Mouse (Mus musculus) forebrain, embryonic 16.5 days (tissue): ENCODE data around the gene Acmsd. TPM values are rescaled to one million over a fixed set of nuclear protein-coding genes. Genes with fewer than 3 reads are reported as not detected.
A peak's percentile ranks its signal among the peaks of the same experiment; 100 is the strongest.

ENCODE experiments used
- ATAC-seq: fragments of 200-750 bp; cut with Nextera tagmentation; 2 replicates; pipeline ENCODE4 v1.8.0; 2017; ENCODE audit warnings: mild to moderate bottlenecking, moderate library complexity
- H3K27ac ChIP-seq: fragments of 300-500 bp; sonication (generic); 2 replicates; pipeline ENCODE4 v1.5.1; 2014; ENCODE audit warnings: low read length, control low read depth
- H3K27me3 ChIP-seq: fragments of 300-500 bp; sonication (generic); replicated peaks from 2 replicates; pipeline ENCODE4 v1.6.1; 2014; ENCODE audit warnings: low read length; ENCODE audit not compliant: control insufficient read depth, insufficient read depth
- H3K36me3 ChIP-seq: fragments of 300-500 bp; sonication (generic); 2 replicates; pipeline ENCODE4 v1.6.1; 2014; ENCODE audit not compliant: control insufficient read depth, insufficient read depth
- H3K4me1 ChIP-seq: fragments of 300-500 bp; sonication (generic); replicated peaks from 2 replicates; pipeline ENCODE4 v1.6.1; 2014; ENCODE audit warnings: low read length; ENCODE audit not compliant: control insufficient read depth, insufficient read depth
- H3K4me2 ChIP-seq: fragments of 300-500 bp; sonication (generic); 2 replicates; pipeline ENCODE4 v1.6.1; 2014; ENCODE audit warnings: mild to moderate bottlenecking, low read length, control low read depth
- H3K4me3 ChIP-seq: fragments of 300-500 bp; sonication (generic); replicated peaks from 2 replicates; pipeline ENCODE4 v1.5.1; 2014; ENCODE audit warnings: mild to moderate bottlenecking, low read length, control low read depth
- H3K9ac ChIP-seq: fragments of 300-500 bp; sonication (generic); replicated peaks from 2 replicates; pipeline ENCODE4 v1.6.1; 2014; ENCODE audit warnings: low read depth, low read length, control low read depth
- H3K9me3 ChIP-seq: fragments of 300-500 bp; sonication (generic); 2 replicates; pipeline ENCODE4 v1.6.1; 2016; ENCODE audit warnings: low read length; ENCODE audit not compliant: control insufficient read depth
- WGBS: fragments of 180-500 bp; shearing (Covaris S2); extraction: QIAGEN DNeasy Blood & Tissue Kit; methylation state at CpG from one replicate; pipeline ENCODE4 v1.1.7; 2014; 5-methylcytosine and 5-hydroxymethylcytosine counted together
- polyA plus RNA-seq: library from polyadenylated mRNA; unstranded; fragments of >200 nt; fragmentation: Nextera tagmentation; extraction: Ambion mirVana; gene quantifications from 2 replicates; pipeline ENCODE4 v1.2.1, GENCODE M21; 2015

Gene Acmsd
- polyA plus RNA-seq, 1 experiment from 2014 or later: not detected

GRCm38 (mm10) chr1:127773803-127774500 is 44.7 kb downstream of the Acmsd start, which contains the start of gene Ccnt2:
Gene Ccnt2, plus strand, starts transcription at chr1:127774164.
- ATAC-seq: peak; percentile 97
- peak within 1 kb of the TSS; percentile 62 for H3K4me2 ChIP-seq
- WGBS: under 1% methylated on average over 63 of the region's 63 CpGs
- H3K27me3 ChIP-seq: no peaks in the 10 kb centered on the region
- H3K9ac ChIP-seq: peak within 1 kb of the TSS; percentile 78
- no peaks in the 10 kb centered on the region for H3K36me3 ChIP-seq
- H3K27ac ChIP-seq: peak within 1 kb of the TSS; percentile 85
- no peaks in the 10 kb centered on the region for H3K9me3 ChIP-seq
- H3K4me3 ChIP-seq: peak within 1 kb of the TSS; percentile 57
- peaks cover 12% of the 10 kb centered on the region for H3K4me1 ChIP-seq

DNA sequence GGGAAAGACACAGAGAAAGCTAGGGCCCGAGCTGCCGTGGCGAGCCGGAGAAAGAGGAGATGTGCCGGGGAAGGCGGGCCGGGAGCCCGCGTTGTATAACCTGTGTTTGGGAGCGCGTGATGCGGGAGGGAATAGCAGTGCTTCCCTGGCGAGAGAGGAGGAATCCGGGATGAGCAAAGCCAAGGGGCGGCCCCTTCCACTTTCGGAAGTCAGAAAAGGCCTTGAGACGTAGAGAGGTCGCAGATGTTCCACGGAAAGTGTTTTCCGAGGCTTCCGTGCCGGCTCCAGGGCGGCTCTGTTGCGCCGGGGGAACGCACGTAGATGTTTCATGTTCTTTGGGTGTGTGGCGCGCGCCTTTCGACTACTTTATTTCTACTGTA is 45.3 kb downstream of the Acmsd start:
- under 1% methylated on average over 31 of the region's 31 CpGs for WGBS
- Histone ChIP-seq H3K27ac (peak overlapping the region; percentile 85), H3K4me2 (peak overlapping the region; percentile 62), H3K9ac (peak overlapping the region; percentile 78), H3K4me3 (peak overlapping the region; percentile 57), H3K36me3 (no peaks in the 10 kb centered on the region), H3K4me1 (peaks cover 16% of the 10 kb centered on the region), H3K9me3 (no peaks in the 10 kb centered on the region), H3K27me3 (no peaks in the 10 kb centered on the region)
- ATAC-seq: peak; percentile 50

- peak overlapping the region; percentile 57 for H3K4me3 ChIP-seq
- H3K9ac ChIP-seq: peak overlapping the region; percentile 41; the same call in 1 of the 2 replicates
- H3K27me3 ChIP-seq: no peaks in the 10 kb centered on the region
- H3K9me3 ChIP-seq: no peaks in the 10 kb centered on the region
- peaks cover 19% of the 10 kb centered on the region for H3K4me1 ChIP-seq
- H3K4me2 ChIP-seq: peak overlapping the region; percentile 62
- no peaks in the 10 kb centered on the region for H3K36me3 ChIP-seq
- ATAC-seq: no peak
- 7% methylated on average over 10 of the region's 10 CpGs for WGBS
- no peak overlapping the region for H3K27ac ChIP-seq
Observed at GRCm38 (mm10) chr1:127775206-127775720, 46.0 kb downstream of the Acmsd start.

DNA sequence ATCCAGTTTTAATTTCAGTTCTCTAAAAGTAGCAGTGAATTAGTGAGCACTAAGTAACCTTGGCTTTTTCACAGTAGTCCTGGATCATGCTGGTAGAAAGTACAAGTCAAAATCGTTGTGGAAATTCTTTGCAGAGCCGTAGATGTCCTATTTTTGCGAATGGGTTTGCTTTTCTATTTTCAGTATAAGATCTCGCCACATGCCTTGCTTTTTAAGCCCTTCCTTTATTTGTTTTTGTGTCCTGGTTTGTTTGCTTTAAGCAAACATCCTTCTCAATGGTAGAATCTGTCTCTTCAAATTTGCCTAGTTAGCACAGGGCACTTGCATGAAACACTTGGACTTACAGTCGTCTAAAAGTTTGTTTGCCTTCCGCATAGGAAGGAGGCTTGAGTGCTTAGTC is 47.0 kb downstream of the Acmsd start:
- peak overlapping the region; percentile 36 for H3K4me2 ChIP-seq
- H3K4me1 ChIP-seq: peaks cover 25% of the 10 kb centered on the region
- no peak overlapping the region for H3K4me3 ChIP-seq
- 77% methylated on average over 6 of the region's 6 CpGs for WGBS
- H3K36me3 ChIP-seq: no peaks in the 10 kb centered on the region
- H3K27me3 ChIP-seq: no peaks in the 10 kb centered on the region
- no peaks in the 10 kb centered on the region for H3K9me3 ChIP-seq
- no peak overlapping the region for H3K27ac ChIP-seq
- ATAC-seq: no peak
- no peak overlapping the region for H3K9ac ChIP-seq

DNA sequence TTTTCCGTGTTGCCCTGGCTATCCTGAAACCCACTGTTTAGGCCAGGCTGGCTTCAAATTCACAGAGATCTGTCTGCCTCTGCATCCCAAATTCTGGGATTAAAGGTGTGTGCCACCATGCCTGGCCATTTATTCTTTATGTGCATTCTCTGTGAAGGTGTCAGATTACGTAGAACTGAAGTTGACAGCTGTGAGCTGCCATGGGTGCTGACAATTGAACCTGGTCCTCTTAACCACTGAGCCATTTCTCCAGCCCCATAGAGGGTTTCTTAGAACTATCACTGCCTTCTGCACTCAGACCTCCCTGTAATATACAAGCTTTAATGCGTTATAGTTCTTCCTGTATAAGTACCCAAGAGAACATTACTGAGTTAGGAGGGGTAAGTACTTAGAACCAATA is 49.4 kb downstream of the Acmsd start:
- no peak for ATAC-seq
- WGBS: 90% methylated on average over 3 of the region's 3 CpGs
- H3K4me1 ChIP-seq: peaks cover 28% of the 10 kb centered on the region

DNA sequence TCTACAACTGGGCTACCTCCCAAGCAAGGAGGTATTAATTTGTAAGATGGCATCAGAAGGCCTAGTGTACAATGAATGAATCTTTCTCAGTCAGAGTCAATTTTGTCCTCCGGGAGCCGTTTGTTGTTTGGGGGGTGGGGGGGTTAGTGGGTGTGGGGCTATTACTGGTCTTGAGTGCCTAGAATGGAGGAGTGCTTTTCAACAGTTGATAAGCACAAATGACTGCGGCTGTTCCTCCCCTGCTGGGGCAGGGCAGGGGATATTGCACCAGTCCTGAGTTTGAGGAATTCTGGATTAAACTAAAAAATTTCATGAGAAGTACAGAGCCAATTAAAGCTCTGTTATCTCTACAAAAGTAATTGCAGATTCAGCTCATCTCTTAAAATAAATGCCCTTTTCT is 50.9 kb downstream of the Acmsd start:
- H3K4me1 ChIP-seq: peaks cover 32% of the 10 kb centered on the region

More for the DNA sequence above, 49.4 kb downstream of the Acmsd start:
- no peaks in the 10 kb centered on the region for H3K27me3 ChIP-seq
- no peak overlapping the region for H3K4me2 ChIP-seq
- no peak overlapping the region for H3K27ac ChIP-seq
- no peaks in the 10 kb centered on the region for H3K9me3 ChIP-seq
- H3K4me3 ChIP-seq: no peak overlapping the region
- no peaks in the 10 kb centered on the region for H3K36me3 ChIP-seq
- no peak overlapping the region for H3K9ac ChIP-seq

DNA sequence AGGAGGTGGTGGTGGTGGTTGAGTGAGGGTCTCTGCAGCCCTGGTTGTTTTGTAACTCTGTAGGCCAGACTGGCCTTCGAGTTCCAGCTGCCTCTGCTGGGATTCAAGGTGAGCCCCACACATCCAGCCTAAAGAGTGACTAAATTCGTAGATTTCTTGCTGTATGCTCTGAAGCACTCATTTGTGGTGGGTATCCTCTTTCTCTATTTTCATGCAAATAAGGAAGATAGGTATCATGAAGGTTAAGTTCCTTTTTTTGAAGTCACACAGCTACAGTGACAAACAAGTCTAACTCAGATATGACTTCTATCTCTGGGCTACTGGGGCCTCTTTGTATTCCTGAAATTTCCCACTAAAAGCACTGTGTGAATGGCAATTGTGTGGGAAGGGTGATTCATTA is 51.6 kb downstream of the Acmsd start:
- no peaks in the 10 kb centered on the region for H3K27me3 ChIP-seq
- no peak overlapping the region for H3K9ac ChIP-seq
- peaks cover 29% of the 10 kb centered on the region for H3K4me1 ChIP-seq
- ATAC-seq: no peak
- WGBS: 71% methylated on average over 2 of the region's 2 CpGs
- H3K4me2 ChIP-seq: no peak overlapping the region
- no peak overlapping the region for H3K4me3 ChIP-seq
- no peak overlapping the region for H3K27ac ChIP-seq
- no peaks in the 10 kb centered on the region for H3K36me3 ChIP-seq
- H3K9me3 ChIP-seq: no peaks in the 10 kb centered on the region

More for the DNA sequence above, 50.9 kb downstream of the Acmsd start:
- 8% methylated on average over 3 of the region's 3 CpGs for WGBS
- no peaks in the 10 kb centered on the region for H3K36me3 ChIP-seq
- H3K27me3 ChIP-seq: no peaks in the 10 kb centered on the region
- H3K27ac ChIP-seq: no peak overlapping the region
- H3K9ac ChIP-seq: no peak overlapping the region
- H3K4me3 ChIP-seq: no peak overlapping the region
- H3K4me2 ChIP-seq: no peak overlapping the region
- ATAC-seq: no peak
- H3K9me3 ChIP-seq: no peaks in the 10 kb centered on the region

DNA sequence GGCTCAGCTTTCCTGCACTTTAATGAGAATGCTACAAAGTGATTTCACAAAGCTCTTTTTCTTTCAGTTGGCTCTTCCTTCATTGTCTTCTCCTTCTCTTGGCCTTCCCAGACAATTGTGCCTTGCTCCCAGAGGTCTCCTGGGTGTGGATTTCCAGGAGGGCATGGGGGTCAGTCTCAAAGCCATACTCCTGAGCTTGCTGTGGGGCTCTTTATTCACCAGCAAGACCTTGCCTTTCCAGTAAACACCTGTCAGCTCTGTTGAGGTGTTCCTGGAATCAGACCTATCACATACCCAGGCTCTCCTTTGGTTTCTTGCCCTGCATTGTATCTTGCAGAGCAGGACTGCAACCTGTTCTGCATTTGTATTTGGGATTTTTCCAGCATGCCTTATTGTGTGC is 54.6 kb downstream of the Acmsd start:
- H3K9ac ChIP-seq: no peak overlapping the region
- no peak for ATAC-seq

GRCm38 (mm10) chr1:127785882-127786281 is 56.7 kb downstream of the Acmsd start:
- Histone ChIP-seq H3K4me1 (peaks cover 14% of the 10 kb centered on the region), H3K27me3 (no peaks in the 10 kb centered on the region), H3K4me3 (no peak overlapping the region), H3K9me3 (no peaks in the 10 kb centered on the region), H3K4me2 (no peak overlapping the region), H3K36me3 (no peaks in the 10 kb centered on the region), H3K9ac (no peak overlapping the region), H3K27ac (no peak overlapping the region)
- WGBS: 71% methylated on average over 1 of the region's 1 CpGs
- no peak for ATAC-seq

More for the DNA sequence above, 54.6 kb downstream of the Acmsd start:
- Histone ChIP-seq H3K4me1 (peaks cover 23% of the 10 kb centered on the region), H3K9me3 (no peaks in the 10 kb centered on the region), H3K4me2 (no peak overlapping the region), H3K36me3 (no peaks in the 10 kb centered on the region), H3K27ac (no peak overlapping the region), H3K4me3 (no peak overlapping the region), H3K27me3 (no peaks in the 10 kb centered on the region)
